9 mouse cellular contexts compared by ENCODE assay signal in genomic region chr17:71129489-71130261, GRCm38 (mm10). TPM values are rescaled to one million over a fixed set of nuclear protein-coding genes. Genes with fewer than 3 reads are reported as not detected.
DNase-seq lines count a peak whose midpoint lies in the region; ATAC-seq lines count a peak whose summit lies in the region.
"Had no signal": no experiment of that assay in that cellular context is flagged by ENCODE, and none has a peak within 500 bp of the region (broad histone marks: within the 10 kb centered on the region; RNA-seq: fewer than 3 reads in every experiment).

No protein-coding gene starts in this region.

- H3K4me1 ChIP-seq in embryonic facial prominence, embryonic 15.5 days, result peaks cover 27% of the 10 kb centered on the region
- H3K4me1 ChIP-seq in limb, embryonic 15.5 days, result peaks cover 31% of the 10 kb centered on the region
- no peaks in the 10 kb centered on the region for H3K4me1 ChIP-seq in forebrain, embryonic 14.5 days (ENCODE audit: control insufficient read depth, insufficient read depth, low read length)

- peak; percentile 69 for ATAC-seq in frontal cortex, adult (ENCODE audit: low TSS enrichment)
- peak; percentile 68 for ATAC-seq in embryonic facial prominence, embryonic 15.5 days (ENCODE audit: insufficient number of reproducible peaks, low FRiP score, low TSS enrichment, low read depth)
- peak; percentile 53; the same call in 1 of the 2 replicates for ATAC-seq in limb, embryonic 15.5 days (ENCODE audit: insufficient number of reproducible peaks, low FRiP score, low TSS enrichment, low read depth)
- ATAC-seq in forebrain, embryonic 14.5 days, result no peak

- no peaks in the 10 kb centered on the region for H3K36me3 ChIP-seq in embryonic facial prominence, embryonic 15.5 days
- no peaks in the 10 kb centered on the region for H3K36me3 ChIP-seq in limb, embryonic 15.5 days
- no peaks in the 10 kb centered on the region for H3K36me3 ChIP-seq in forebrain, embryonic 14.5 days (ENCODE audit: control insufficient read depth, insufficient read depth, low read length)

- H3K27me3 ChIP-seq in embryonic facial prominence, embryonic 15.5 days, result no peaks in the 10 kb centered on the region
- H3K27me3 ChIP-seq in limb, embryonic 15.5 days, result no peaks in the 10 kb centered on the region
- H3K27me3 ChIP-seq in forebrain, embryonic 14.5 days (replicated peaks; ENCODE audit: control insufficient read depth, insufficient read depth, low read length), result no peaks in the 10 kb centered on the region
- H3K27me3 ChIP-seq: megakaryocyte, embryonic 14.5 days had no signal

- no peak overlapping the region for H3K9ac ChIP-seq in embryonic facial prominence, embryonic 15.5 days
- H3K9ac ChIP-seq in limb, embryonic 15.5 days, result no peak overlapping the region
- H3K9ac ChIP-seq in forebrain, embryonic 14.5 days (ENCODE audit: low read length), result no peak overlapping the region

- no peaks in the 10 kb centered on the region for H3K9me3 ChIP-seq in embryonic facial prominence, embryonic 15.5 days (replicated peaks)
- H3K9me3 ChIP-seq in limb, embryonic 15.5 days, result no peaks in the 10 kb centered on the region
- no peaks in the 10 kb centered on the region for H3K9me3 ChIP-seq in forebrain, embryonic 14.5 days (replicated peaks; ENCODE audit: control insufficient read depth, low read length)

- no peak overlapping the region for H3K4me3 ChIP-seq in embryonic facial prominence, embryonic 15.5 days (replicated peaks)
- no peak overlapping the region for H3K4me3 ChIP-seq in limb, embryonic 15.5 days
- no peak overlapping the region for H3K4me3 ChIP-seq in forebrain, embryonic 14.5 days (ENCODE audit: low read depth, low read length)
- H3K4me3 ChIP-seq: megakaryocyte, embryonic 14.5 days had no signal

- 45% methylated on average over 9 of the region's 9 CpGs for WGBS in embryonic facial prominence, embryonic 15.5 days
- WGBS in limb, embryonic 15.5 days, result 34% methylated on average over 9 of the region's 9 CpGs
- WGBS in forebrain, embryonic 14.5 days, result 73% methylated on average over 9 of the region's 9 CpGs

- H3K27ac ChIP-seq in embryonic facial prominence, embryonic 15.5 days (replicated peaks), result peak overlapping the region; percentile 55
- H3K27ac ChIP-seq in limb, embryonic 15.5 days, result peak overlapping the region; percentile 63
- no peak overlapping the region for H3K27ac ChIP-seq in forebrain, embryonic 14.5 days (ENCODE audit: low read depth, low read length)

- DNase-seq in frontal cortex, postnatal 10 days (ENCODE audit: low spot score in 2 of 2), result no peak
- peak; percentile 30 to 50 for DNase-seq in layer of hippocampus, adult 18-20 months (ENCODE audit: low spot score in 2 of 2)
- no peak for DNase-seq in layer of hippocampus, postnatal 25 days (ENCODE audit: extremely low spot score in 1 of 2, low spot score in 1 of 2)
- DNase-seq in forebrain, embryonic 14.5 days (ENCODE audit: low spot score), result no peak
- DNase-seq in natural killer cell, adult 2 months (ENCODE audit: low spot score in 2 of 2), result no peak

- H3K4me2 ChIP-seq in embryonic facial prominence, embryonic 15.5 days (replicated peaks), result no peak overlapping the region
- H3K4me2 ChIP-seq in limb, embryonic 15.5 days, result no peak overlapping the region
- H3K4me2 ChIP-seq in forebrain, embryonic 14.5 days (ENCODE audit: low read length), result no peak overlapping the region

RNA-seq across cellular contexts. Expression of gene Lpin2, which starts 52.7 kb away (rescaled TPM):
- 100 to 1,000 TPM; 101 to 104 TPM for total RNA-seq in layer of hippocampus, adult 18-20 months (2021)
- total RNA-seq in layer of hippocampus, postnatal 25 days (2021), result 10 to 100 TPM; 91.1 to 96.8 TPM
- 35.3 and 37.3 TPM in 2 replicates for polyA plus RNA-seq in embryonic facial prominence, embryonic 15.5 days (2015; fragmentation: Nextera tagmentation; extraction: Ambion mirVana)
- 31.9 and 32.6 TPM in 2 replicates for polyA plus RNA-seq in limb, embryonic 15.5 days (2015; fragmentation: Nextera tagmentation; extraction: Ambion mirVana)
- 29.8 and 36.7 TPM in 2 replicates for polyA plus RNA-seq in forebrain, embryonic 14.5 days (2014; fragmentation: Nextera tagmentation; extraction: Ambion mirVana)

Comparison
In these comparisons a context has a peak if more than half of its experiments do, and no peak if none do; other contexts are left out.
1. DNase-seq: peak in layer of hippocampus, adult 18-20 months (2 of 2); none in frontal cortex, postnatal 10 days (0 of 2), layer of hippocampus, postnatal 25 days (0 of 2), forebrain, embryonic 14.5 days (single experiment) and natural killer cell, adult 2 months (0 of 2).